Mouse (Mus musculus): ENCODE measurements around the gene Trip12. TPM values are rescaled to one million over a fixed set of nuclear protein-coding genes. Genes with fewer than 3 reads are reported as not detected.
A peak's percentile ranks its signal among the peaks of the same experiment; 100 is the strongest.

Gene Trip12
- 96.1 and 115 TPM in 2 replicates for polyA plus RNA-seq (2012; rRNA removed)

- DNase-seq (ENCODE audit: low read depth): no peak
- TF ChIP-seq POLR2A (IDR thresholded peaks at IDR 0.05; ENCODE audit: borderline replicate concordance, extremely low read depth, insufficient read depth, insufficient read length, poor library complexity, severe bottlenecking) (no peak), CTCF (IDR thresholded peaks at IDR 0.05; ENCODE audit: borderline replicate concordance, extremely low read depth, insufficient read depth, insufficient read length) (no peak)
Observed at GRCm38 (mm10) chr1:84840018-84840664, at the start of gene Trip12. Gene Trip12, minus strand, starts transcription at chr1:84840516.

- peak; percentile 90 for DNase-seq (ENCODE audit: low read depth)
- no peak for TF ChIP-seq CTCF (IDR thresholded peaks at IDR 0.05; ENCODE audit: borderline replicate concordance, extremely low read depth, insufficient read depth, insufficient read length)
- no peak for TF ChIP-seq POLR2A (IDR thresholded peaks at IDR 0.05; ENCODE audit: borderline replicate concordance, extremely low read depth, insufficient read depth, insufficient read length, poor library complexity, severe bottlenecking)
Observed at GRCm38 (mm10) chr1:84890005-84890393, 49.7 kb upstream of the Trip12 start.

- peak; percentile 33 for DNase-seq (ENCODE audit: low read depth)
- TF ChIP-seq CTCF (IDR thresholded peaks at IDR 0.05; ENCODE audit: borderline replicate concordance, extremely low read depth, insufficient read depth, insufficient read length): no peak
- TF ChIP-seq POLR2A (IDR thresholded peaks at IDR 0.05; ENCODE audit: borderline replicate concordance, extremely low read depth, insufficient read depth, insufficient read length, poor library complexity, severe bottlenecking): no peak
Observed at GRCm38 (mm10) chr1:84889330-84890004, 49.2 kb upstream of the Trip12 start.

- DNase-seq (ENCODE audit: low read depth): no peak
- peak; percentile 16; the same call in 1 of the 2 replicates for TF ChIP-seq CTCF (IDR thresholded peaks at IDR 0.05; ENCODE audit: borderline replicate concordance, extremely low read depth, insufficient read depth, insufficient read length)
- no peak for TF ChIP-seq POLR2A (IDR thresholded peaks at IDR 0.05; ENCODE audit: borderline replicate concordance, extremely low read depth, insufficient read depth, insufficient read length, poor library complexity, severe bottlenecking)
Observed at GRCm38 (mm10) chr1:84885921-84886320, 45.6 kb upstream of the Trip12 start.

GRCm38 (mm10) chr1:84885174-84885573 is 44.9 kb upstream of the Trip12 start:
- TF ChIP-seq POLR2A (IDR thresholded peaks at IDR 0.05; ENCODE audit: borderline replicate concordance, extremely low read depth, insufficient read depth, insufficient read length, poor library complexity, severe bottlenecking): no peak
- 0 out of 2 replicates have a peak, but pooled peaks have one; percentile 6 for TF ChIP-seq CTCF (IDR thresholded peaks at IDR 0.05; ENCODE audit: borderline replicate concordance, extremely low read depth, insufficient read depth, insufficient read length)
- no peak for DNase-seq (ENCODE audit: low read depth)

- no peak for DNase-seq (ENCODE audit: low read depth)
- no peak for TF ChIP-seq POLR2A (IDR thresholded peaks at IDR 0.05; ENCODE audit: borderline replicate concordance, extremely low read depth, insufficient read depth, insufficient read length, poor library complexity, severe bottlenecking)
- no peak for TF ChIP-seq CTCF (IDR thresholded peaks at IDR 0.05; ENCODE audit: borderline replicate concordance, extremely low read depth, insufficient read depth, insufficient read length)
Observed at GRCm38 (mm10) chr1:84883889-84884288, 43.6 kb upstream of the Trip12 start.

- TF ChIP-seq POLR2A (IDR thresholded peaks at IDR 0.05; ENCODE audit: borderline replicate concordance, extremely low read depth, insufficient read depth, insufficient read length, poor library complexity, severe bottlenecking) (no peak), CTCF (IDR thresholded peaks at IDR 0.05; ENCODE audit: borderline replicate concordance, extremely low read depth, insufficient read depth, insufficient read length) (no peak)
- no peak for DNase-seq (ENCODE audit: low read depth)
Observed at GRCm38 (mm10) chr1:84882937-84883336, 42.6 kb upstream of the Trip12 start.

- TF ChIP-seq POLR2A (IDR thresholded peaks at IDR 0.05; ENCODE audit: borderline replicate concordance, extremely low read depth, insufficient read depth, insufficient read length, poor library complexity, severe bottlenecking) (no peak), CTCF (IDR thresholded peaks at IDR 0.05; ENCODE audit: borderline replicate concordance, extremely low read depth, insufficient read depth, insufficient read length) (no peak)
- no peak for DNase-seq (ENCODE audit: low read depth)
Observed at GRCm38 (mm10) chr1:84882066-84882532, 41.8 kb upstream of the Trip12 start.

- no peak for DNase-seq (ENCODE audit: low read depth)
- peak; percentile 7; the same call in 1 of the 2 replicates for TF ChIP-seq CTCF (IDR thresholded peaks at IDR 0.05; ENCODE audit: borderline replicate concordance, extremely low read depth, insufficient read depth, insufficient read length)
- no peak for TF ChIP-seq POLR2A (IDR thresholded peaks at IDR 0.05; ENCODE audit: borderline replicate concordance, extremely low read depth, insufficient read depth, insufficient read length, poor library complexity, severe bottlenecking)
Observed at GRCm38 (mm10) chr1:84881248-84882065, 41.1 kb upstream of the Trip12 start.

GRCm38 (mm10) chr1:84879571-84880120 is 39.3 kb upstream of the Trip12 start:
- no peak for DNase-seq (ENCODE audit: low read depth)
- TF ChIP-seq CTCF (IDR thresholded peaks at IDR 0.05; ENCODE audit: borderline replicate concordance, extremely low read depth, insufficient read depth, insufficient read length) (no peak), POLR2A (IDR thresholded peaks at IDR 0.05; ENCODE audit: borderline replicate concordance, extremely low read depth, insufficient read depth, insufficient read length, poor library complexity, severe bottlenecking) (no peak)

- DNase-seq (ENCODE audit: low read depth): no peak
- TF ChIP-seq POLR2A (IDR thresholded peaks at IDR 0.05; ENCODE audit: borderline replicate concordance, extremely low read depth, insufficient read depth, insufficient read length, poor library complexity, severe bottlenecking): no peak
Observed at GRCm38 (mm10) chr1:84877590-84877989, 37.3 kb upstream of the Trip12 start.
